Mouse (Mus musculus): ENCODE measurements at regions not wholly inside any gene's neighbourhood (a gene's known extent, or its start where the extent isn't known, plus 50 kb on each side); places are given as distances from the start of the nearest gene placed in this dataset.

GRCm38 (mm10) chr9:67156590-67157259 is 107.5 kb upstream of the Tpm1 start:
- H3K4me1 ChIP-seq (ENCODE audit: control insufficient read depth in 2 of 2, insufficient read depth in 2 of 2, low read length in 2 of 2, poor library complexity in 1 of 2), result peaks cover 2 to 21% of the 10 kb centered on the region in 2 experiments; a peak in 3 of 4 replicates
- no peak overlapping the region for H3K27ac ChIP-seq (ENCODE audit: insufficient read depth, low read depth, low read length, poor library complexity, severe bottlenecking)

DNA sequence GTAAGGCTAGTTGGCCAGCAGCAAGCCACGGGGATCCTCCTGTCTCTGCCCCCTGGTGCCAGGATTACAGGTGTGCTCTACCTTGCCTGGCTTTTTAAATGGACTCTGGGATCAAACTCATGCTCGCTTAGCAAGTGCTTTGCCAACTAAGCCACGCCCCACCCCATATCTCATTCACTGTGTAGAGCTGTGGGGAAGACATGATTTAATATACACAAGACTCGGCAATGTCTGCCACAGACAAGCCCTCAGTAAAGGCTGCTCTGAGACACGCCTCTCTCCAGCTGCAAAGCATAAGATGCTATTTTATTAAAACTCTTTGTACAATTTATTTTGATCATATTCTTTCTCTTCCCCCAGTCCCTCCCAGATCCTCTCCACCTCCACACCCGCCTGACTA is 104.9 kb upstream of the Tpm1 start:
- no peak for DNase-seq (ENCODE audit: low read depth, low spot score)
- Histone ChIP-seq H3K4me3 (ENCODE audit: insufficient read depth in 1 of 2, low read depth in 1 of 2, low read length in 2 of 2, poor library complexity in 1 of 2, severe bottlenecking in 1 of 2) (no peak overlapping the region), H3K9ac (ENCODE audit: insufficient read depth, low read depth, low read length, poor library complexity, severe bottlenecking) (no peak overlapping the region), H3K9me3 (ENCODE audit: control insufficient read depth, insufficient read depth, low read depth, low read length) (no peaks in the 10 kb centered on the region), H3K27ac (ENCODE audit: insufficient read depth, low read depth, low read length, poor library complexity, severe bottlenecking) (no peak overlapping the region), H3K4me1 (ENCODE audit: control insufficient read depth in 2 of 2, insufficient read depth in 2 of 2, low read length in 2 of 2, poor library complexity in 1 of 2) (peaks cover 2 to 17% of the 10 kb centered on the region in 2 experiments; a peak in 3 of 4 replicates), H3K36me3 (ENCODE audit: control insufficient read depth, insufficient read depth, low read length, poor library complexity, severe bottlenecking) (no peaks in the 10 kb centered on the region)
- TF ChIP-seq ZC3H11A (IDR thresholded peaks at IDR 0.05; ENCODE audit: borderline replicate concordance, low read depth, low read length) (no peak), MAFK (IDR thresholded peaks at IDR 0.05; ENCODE audit: insufficient read depth, low read depth, low read length) (no peak), HCFC1 (IDR thresholded peaks at IDR 0.05; ENCODE audit: borderline replicate concordance, insufficient read depth, low read length) (no peak), ZNF384 (IDR thresholded peaks at IDR 0.05; ENCODE audit: low read depth, low read length) (no peak), CHD2 (IDR thresholded peaks at IDR 0.05; ENCODE audit: low read depth, low read length) (no peak)
- in situ Hi-C loops (cut with MboI; ENCODE audit: low sequenced_read_pairs in 2 of 2, unreplicated experiment in 2 of 2), result no loop called here

More at GRCm38 (mm10) chr9:67156590-67157259, 107.5 kb upstream of the Tpm1 start:
- Histone ChIP-seq H3K9ac (ENCODE audit: insufficient read depth, low read depth, low read length, poor library complexity, severe bottlenecking) (no peak overlapping the region), H3K9me3 (ENCODE audit: control insufficient read depth, insufficient read depth, low read depth, low read length) (no peaks in the 10 kb centered on the region), H3K36me3 (ENCODE audit: control insufficient read depth, insufficient read depth, low read length, poor library complexity, severe bottlenecking) (peaks cover 2% of the 10 kb centered on the region; the same call in 1 of the 2 replicates), H3K4me3 (ENCODE audit: insufficient read depth in 1 of 2, low read depth in 1 of 2, low read length in 2 of 2, poor library complexity in 1 of 2, severe bottlenecking in 1 of 2) (no peak overlapping the region)
- TF ChIP-seq ZC3H11A (IDR thresholded peaks at IDR 0.05; ENCODE audit: borderline replicate concordance, low read depth, low read length), result peak; percentile 21; the same call in 1 of the 2 replicates
- TF ChIP-seq MAFK (IDR thresholded peaks at IDR 0.05; ENCODE audit: insufficient read depth, low read depth, low read length), result no peak
- in situ Hi-C loops (cut with MboI; ENCODE audit: low sequenced_read_pairs in 2 of 2, unreplicated experiment in 2 of 2), result no loop called here
- DNase-seq (ENCODE audit: low read depth, low spot score), result peak; percentile 30

- Histone ChIP-seq H3K9ac (ENCODE audit: insufficient read depth, low read depth, low read length, poor library complexity, severe bottlenecking) (no peak overlapping the region), H3K9me3 (ENCODE audit: control insufficient read depth, insufficient read depth, low read depth, low read length) (no peaks in the 10 kb centered on the region), H3K4me3 (ENCODE audit: insufficient read depth in 1 of 2, low read depth in 1 of 2, low read length in 2 of 2, poor library complexity in 1 of 2, severe bottlenecking in 1 of 2) (no peak overlapping the region), H3K36me3 (ENCODE audit: control insufficient read depth, insufficient read depth, low read length, poor library complexity, severe bottlenecking) (no peaks in the 10 kb centered on the region), H3K4me1 (ENCODE audit: control insufficient read depth in 2 of 2, insufficient read depth in 2 of 2, low read length in 2 of 2, poor library complexity in 1 of 2) (peaks cover 2 to 17% of the 10 kb centered on the region in 2 experiments; a peak in 3 of 4 replicates), H3K27ac (ENCODE audit: insufficient read depth, low read depth, low read length, poor library complexity, severe bottlenecking) (no peak overlapping the region)
- no peak for DNase-seq (ENCODE audit: low read depth, low spot score)
- in situ Hi-C loops (cut with MboI; ENCODE audit: low sequenced_read_pairs in 2 of 2, unreplicated experiment in 2 of 2), result no loop called here
- TF ChIP-seq ZC3H11A (IDR thresholded peaks at IDR 0.05; ENCODE audit: borderline replicate concordance, low read depth, low read length) (no peak), ZNF384 (IDR thresholded peaks at IDR 0.05; ENCODE audit: low read depth, low read length) (no peak), HCFC1 (IDR thresholded peaks at IDR 0.05; ENCODE audit: borderline replicate concordance, insufficient read depth, low read length) (no peak), MAFK (IDR thresholded peaks at IDR 0.05; ENCODE audit: insufficient read depth, low read depth, low read length) (no peak), CHD2 (IDR thresholded peaks at IDR 0.05; ENCODE audit: low read depth, low read length) (no peak)
Measured at GRCm38 (mm10) chr9:67153333-67153732, 104.1 kb upstream of the Tpm1 start.

DNA sequence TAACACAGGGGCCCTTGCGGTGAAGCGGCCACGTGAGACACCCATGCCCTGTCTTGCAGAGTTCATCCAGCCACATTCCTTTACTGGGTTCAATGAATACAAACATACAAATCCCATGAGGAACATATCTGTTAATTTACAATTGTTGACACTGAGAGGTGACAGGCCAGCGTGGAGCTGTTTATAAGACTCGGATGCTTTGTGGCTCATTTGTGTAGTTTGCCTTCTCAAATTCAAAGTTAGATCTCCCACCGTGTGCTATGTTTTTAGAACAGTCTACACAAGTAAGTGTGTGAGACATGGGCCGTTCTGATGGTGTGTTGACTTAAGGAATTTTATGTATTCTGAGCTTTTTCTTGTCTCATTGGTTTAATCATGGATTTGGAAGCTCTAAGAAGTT is 98.5 kb upstream of the Tpm1 start:
- no peaks in the 10 kb centered on the region for H3K9me3 ChIP-seq (ENCODE audit: control insufficient read depth, insufficient read depth, low read depth, low read length)
- no peaks in the 10 kb centered on the region for H3K4me1 ChIP-seq (ENCODE audit: control insufficient read depth in 2 of 2, insufficient read depth in 2 of 2, low read length in 2 of 2, poor library complexity in 1 of 2)
- in situ Hi-C loops (cut with MboI; ENCODE audit: low sequenced_read_pairs in 2 of 2, unreplicated experiment in 2 of 2), result no loop called here
- no peak for TF ChIP-seq MAFK (IDR thresholded peaks at IDR 0.05; ENCODE audit: insufficient read depth, low read depth, low read length)
- DNase-seq (ENCODE audit: low read depth, low spot score), result no peak
- no peak overlapping the region for H3K27ac ChIP-seq (ENCODE audit: insufficient read depth, low read depth, low read length, poor library complexity, severe bottlenecking)
- no peak overlapping the region for H3K4me3 ChIP-seq (ENCODE audit: insufficient read depth in 1 of 2, low read depth in 1 of 2, low read length in 2 of 2, poor library complexity in 1 of 2, severe bottlenecking in 1 of 2)
- no peaks in the 10 kb centered on the region for H3K36me3 ChIP-seq (ENCODE audit: control insufficient read depth, insufficient read depth, low read length, poor library complexity, severe bottlenecking)
- no peak overlapping the region for H3K9ac ChIP-seq (ENCODE audit: insufficient read depth, low read depth, low read length, poor library complexity, severe bottlenecking)

DNA sequence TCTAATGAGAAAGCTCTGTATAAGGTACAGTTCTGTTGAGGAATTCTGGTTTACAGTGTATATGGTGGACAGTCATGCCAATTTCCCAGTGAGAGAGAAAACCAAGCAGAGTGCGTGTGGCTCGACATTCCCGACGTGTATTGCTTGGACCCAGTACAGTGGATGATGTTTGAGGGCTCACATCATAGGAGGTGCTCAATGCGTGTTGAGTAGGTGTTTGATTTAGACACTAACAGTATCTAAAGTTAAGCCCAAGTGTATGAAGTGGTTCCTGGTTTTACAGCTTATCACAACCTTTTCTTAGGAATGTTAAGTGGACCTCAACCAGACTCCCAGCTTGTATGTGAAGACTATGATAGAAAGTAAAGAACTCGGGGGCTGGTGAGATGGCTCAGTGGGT is 96.2 kb upstream of the Tpm1 start:
- TF ChIP-seq ZNF384 (IDR thresholded peaks at IDR 0.05; ENCODE audit: low read depth, low read length), result no peak
- no peak for TF ChIP-seq CHD2 (IDR thresholded peaks at IDR 0.05; ENCODE audit: low read depth, low read length)
- no peak for TF ChIP-seq ZC3H11A (IDR thresholded peaks at IDR 0.05; ENCODE audit: borderline replicate concordance, low read depth, low read length)
- TF ChIP-seq MAFK (IDR thresholded peaks at IDR 0.05; ENCODE audit: insufficient read depth, low read depth, low read length), result no peak
- TF ChIP-seq HCFC1 (IDR thresholded peaks at IDR 0.05; ENCODE audit: borderline replicate concordance, insufficient read depth, low read length), result no peak
- Histone ChIP-seq H3K4me1 (ENCODE audit: control insufficient read depth in 2 of 2, insufficient read depth in 2 of 2, low read length in 2 of 2, poor library complexity in 1 of 2) (no peaks in the 10 kb centered on the region), H3K27ac (ENCODE audit: insufficient read depth, low read depth, low read length, poor library complexity, severe bottlenecking) (no peak overlapping the region), H3K4me3 (ENCODE audit: insufficient read depth in 1 of 2, low read depth in 1 of 2, low read length in 2 of 2, poor library complexity in 1 of 2, severe bottlenecking in 1 of 2) (no peak overlapping the region), H3K9ac (ENCODE audit: insufficient read depth, low read depth, low read length, poor library complexity, severe bottlenecking) (no peak overlapping the region), H3K36me3 (ENCODE audit: control insufficient read depth, insufficient read depth, low read length, poor library complexity, severe bottlenecking) (no peaks in the 10 kb centered on the region), H3K9me3 (ENCODE audit: control insufficient read depth, insufficient read depth, low read depth, low read length) (no peaks in the 10 kb centered on the region)
- DNase-seq (ENCODE audit: low read depth, low spot score), result no peak
- in situ Hi-C loops (cut with MboI; ENCODE audit: low sequenced_read_pairs in 2 of 2, unreplicated experiment in 2 of 2), result no loop called here

Data from ES-E14 (cell line).